Mouse (Mus musculus): ENCODE data around the gene Olfr551. TPM values are rescaled to one million over a fixed set of nuclear protein-coding genes. Genes with fewer than 3 reads are reported as not detected.
"Not testable (repeated sequence)": the region's sequence is repeated elsewhere in the genome, so short reads cannot be mapped to it uniquely, and the experiment has no call there.

Olfr551 gene
- total RNA-seq (2021) = not detected in 2 replicates
- long read RNA-seq = 0 reads

DNA sequence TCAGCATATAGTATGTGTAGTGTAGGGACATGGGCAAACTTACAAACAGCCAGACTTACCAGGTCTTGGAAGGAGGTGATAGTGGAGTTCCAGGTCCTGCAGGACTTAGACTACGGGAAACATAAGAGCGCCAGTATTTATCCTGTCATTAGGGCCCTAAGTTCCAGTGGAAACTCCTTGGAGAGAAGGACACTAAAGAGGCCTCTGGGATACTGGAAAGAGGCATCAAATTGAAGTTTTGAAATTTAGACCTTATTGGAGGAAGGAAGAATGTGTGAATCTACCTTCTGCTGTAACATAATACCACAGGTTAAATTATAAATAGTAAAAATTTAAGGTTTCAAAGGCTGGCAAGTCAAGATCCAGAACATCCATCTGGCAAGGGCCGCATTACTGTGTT, at the start of gene Olfr551:
TSS of gene Olfr551 (minus strand) at position 101 of the 400 bp plus-strand sequence.
- DNase-seq = no peak

DNA sequence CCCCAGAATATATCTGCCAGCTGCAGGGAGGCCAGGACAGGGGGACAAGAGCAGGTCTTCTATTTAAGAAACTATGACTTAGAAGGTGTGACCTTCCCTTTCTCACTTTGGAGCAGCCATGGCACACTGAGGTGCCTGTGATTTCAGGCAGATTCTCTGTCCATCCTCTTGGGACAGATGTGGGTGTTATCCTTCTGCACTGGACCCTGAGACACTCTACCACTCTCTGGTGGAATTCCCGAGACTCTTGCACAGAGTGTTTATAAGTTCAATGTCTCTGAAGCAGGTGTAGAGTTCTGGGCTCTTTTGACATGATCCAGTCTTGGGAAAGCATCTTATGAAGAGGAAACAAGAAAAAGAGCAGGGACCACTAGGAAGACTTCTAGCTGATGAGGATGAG, 46.4 kb upstream of the Olfr551 start, which contains the start of gene Olfr554:
TSS of gene Olfr554 (plus strand) at position 301 of the 400 bp plus-strand sequence.
- DNase-seq = no peak

DNA sequence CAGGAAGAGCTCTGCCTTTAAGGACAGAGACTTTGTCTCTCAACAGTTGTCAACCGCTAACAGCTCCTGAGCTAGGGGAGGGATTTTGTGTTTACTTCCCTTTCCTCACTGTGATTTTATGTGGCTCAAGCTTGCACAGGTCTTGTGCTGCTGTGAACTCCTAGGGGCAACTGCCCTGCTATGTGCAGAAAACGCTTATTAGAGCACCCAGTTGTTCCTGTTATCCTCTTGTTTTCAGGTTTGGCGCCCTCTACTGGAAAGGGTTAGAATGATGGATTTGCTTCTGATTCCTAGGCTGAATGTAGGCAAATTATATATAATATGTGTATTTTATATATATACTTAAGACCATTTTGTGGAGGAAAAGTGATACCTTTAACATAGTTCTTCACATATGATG, 45.0 kb upstream of the Olfr551 start:
- peak; percentile 5 for DNase-seq

DNA sequence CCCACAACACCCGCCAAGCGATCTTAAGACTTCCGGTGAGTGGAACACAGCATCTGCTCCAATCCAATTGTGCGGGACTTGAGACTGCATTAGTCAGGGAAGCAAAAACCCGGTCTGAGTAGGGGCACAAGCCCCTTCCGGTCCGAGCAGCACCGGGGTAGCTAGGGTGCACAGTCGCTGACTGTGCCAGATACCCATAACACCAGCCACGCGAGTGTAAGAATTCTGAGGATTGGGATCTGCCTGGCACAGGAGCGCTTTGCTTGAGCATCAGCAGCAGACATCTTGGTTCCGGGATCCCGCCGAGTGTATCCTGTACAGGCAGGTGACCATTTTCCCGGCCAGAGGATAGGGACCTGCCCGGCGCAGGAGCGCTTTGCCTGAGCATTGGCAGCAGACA, 28.7 kb upstream of the Olfr551 start:
- DNase-seq = not testable (repeated sequence)

DNA sequence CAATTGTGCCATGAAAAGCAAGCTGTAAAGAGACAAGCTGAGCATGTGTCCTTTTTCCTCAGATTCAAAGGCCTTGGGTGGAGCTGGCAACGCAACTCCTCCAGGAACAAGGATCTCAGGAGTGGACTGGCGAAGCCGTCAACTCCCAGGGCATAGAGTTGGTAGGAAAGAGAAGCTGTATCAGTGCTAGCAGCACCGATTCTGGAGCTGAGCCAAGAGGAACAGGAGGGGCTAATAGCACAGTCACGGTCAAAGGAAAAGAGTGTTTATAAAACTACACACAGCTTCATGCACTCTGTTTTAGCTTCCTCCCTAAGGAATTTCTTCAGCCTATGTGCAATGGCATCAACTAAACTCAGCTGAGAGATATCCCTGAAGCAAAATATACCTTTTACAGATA, 27.9 kb upstream of the Olfr551 start:
- DNase-seq = no peak

DNA sequence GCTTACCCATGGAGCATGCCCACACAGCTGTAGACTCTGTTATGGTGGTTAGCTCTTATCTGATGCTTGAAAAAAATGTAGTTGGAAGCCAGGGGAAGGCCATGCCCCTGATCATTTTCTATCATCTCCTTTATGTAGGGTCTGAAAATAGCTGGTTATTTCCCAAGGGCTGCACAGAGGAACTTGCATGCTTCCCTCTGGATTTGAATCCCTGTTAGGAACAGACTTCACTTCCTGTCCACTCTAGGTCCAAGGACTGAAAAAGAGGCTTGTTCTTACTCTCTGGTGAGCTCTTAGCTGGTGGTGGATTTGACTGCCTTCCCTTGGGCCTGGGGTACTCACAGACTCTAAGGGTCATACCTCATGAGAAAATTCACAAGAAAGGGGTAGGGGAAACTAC, 26.4 kb upstream of the Olfr551 start, which contains the start of gene Olfr553:
TSS of gene Olfr553 (minus strand) at position 101 of the 400 bp plus-strand sequence.
- DNase-seq = no peak

DNA sequence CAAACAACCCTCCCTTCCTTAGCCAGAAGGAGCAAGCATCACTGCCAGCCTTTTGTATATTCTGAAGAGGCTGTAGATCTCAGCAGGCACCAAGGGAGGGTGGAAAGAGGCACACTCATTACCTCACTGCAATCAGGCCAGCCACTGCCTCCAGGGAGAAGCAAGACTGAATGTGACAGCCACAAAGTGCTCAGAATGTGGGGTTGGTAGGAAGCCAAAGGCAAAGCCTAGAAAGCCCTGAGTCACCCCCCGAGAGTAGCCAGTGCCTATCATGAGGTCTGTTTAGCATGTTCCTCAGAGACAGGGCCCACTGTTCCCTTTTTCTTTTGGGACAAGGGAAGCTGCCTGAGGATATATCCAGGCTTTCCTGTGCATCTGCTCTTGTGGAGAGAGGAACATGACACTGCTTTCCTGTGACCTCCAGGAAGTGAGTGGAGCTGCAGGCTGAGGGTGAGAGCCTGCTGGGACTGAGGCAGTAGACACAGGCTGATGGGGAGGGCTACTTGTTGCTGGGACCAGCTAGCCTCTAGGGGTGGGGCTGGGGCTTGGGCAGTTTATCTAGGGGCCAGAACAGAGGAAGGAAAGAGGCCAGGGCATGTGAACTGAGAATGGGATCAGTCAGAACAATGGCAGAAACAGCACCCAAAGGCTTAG, 5.8 kb upstream of the Olfr551 start, which contains the start of gene Olfr552:
TSS of gene Olfr552 (plus strand) at position 393 of the 654 bp plus-strand sequence.
- no peak for DNase-seq

DNA sequence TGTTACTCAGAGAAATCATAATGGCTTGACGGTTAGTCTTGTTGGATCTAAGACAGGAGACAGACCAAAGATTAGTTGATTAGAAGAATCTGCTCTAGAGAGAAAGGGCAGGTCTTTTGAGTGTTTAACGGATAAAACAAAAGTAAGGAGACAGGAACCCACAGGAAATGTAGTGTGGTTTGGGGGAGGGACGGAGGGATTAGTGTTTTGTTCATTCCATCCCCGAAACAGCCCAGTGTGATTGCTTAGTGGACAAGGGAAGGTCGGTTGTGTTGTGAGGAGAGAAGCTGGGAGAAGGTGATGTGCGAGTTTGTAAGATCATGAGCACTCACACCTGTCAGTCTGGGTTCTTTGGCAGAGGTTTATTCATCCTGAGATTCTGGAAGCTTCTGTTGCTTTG, 15.7 kb downstream of the Olfr551 start:
- DNase-seq = no peak

DNA sequence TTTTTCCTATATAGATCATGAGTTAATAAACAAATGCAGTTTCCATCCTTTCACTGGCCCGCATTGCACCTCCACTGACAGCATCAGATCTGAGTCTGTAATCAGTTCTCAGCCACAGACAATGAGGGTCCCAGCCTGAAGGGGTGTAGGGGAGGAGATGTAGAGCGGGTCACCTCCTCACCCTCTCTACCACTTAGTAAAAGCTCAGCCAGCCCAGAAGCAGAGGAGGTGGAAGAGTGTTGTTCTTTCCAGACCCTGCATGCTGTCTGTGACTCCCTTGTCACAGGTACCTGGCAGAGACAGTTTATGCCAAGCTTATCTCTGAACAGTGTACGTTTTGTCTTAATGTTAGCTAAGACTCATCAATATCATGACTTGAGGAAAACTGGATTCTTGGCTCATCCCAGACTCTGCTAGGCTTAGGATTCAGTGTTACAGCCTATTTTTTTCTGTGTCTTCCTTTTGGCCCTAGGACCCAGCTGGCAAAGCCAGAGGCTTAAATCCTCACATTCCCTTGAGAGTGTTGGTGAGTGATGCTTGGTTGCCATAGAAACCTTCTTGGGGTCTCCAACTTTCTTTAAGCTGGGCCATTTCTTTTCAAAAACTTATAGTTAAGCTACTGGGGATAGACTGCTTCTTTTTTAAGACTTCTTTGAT, 18.4 kb downstream of the Olfr551 start:
- DNase-seq = no peak

DNA sequence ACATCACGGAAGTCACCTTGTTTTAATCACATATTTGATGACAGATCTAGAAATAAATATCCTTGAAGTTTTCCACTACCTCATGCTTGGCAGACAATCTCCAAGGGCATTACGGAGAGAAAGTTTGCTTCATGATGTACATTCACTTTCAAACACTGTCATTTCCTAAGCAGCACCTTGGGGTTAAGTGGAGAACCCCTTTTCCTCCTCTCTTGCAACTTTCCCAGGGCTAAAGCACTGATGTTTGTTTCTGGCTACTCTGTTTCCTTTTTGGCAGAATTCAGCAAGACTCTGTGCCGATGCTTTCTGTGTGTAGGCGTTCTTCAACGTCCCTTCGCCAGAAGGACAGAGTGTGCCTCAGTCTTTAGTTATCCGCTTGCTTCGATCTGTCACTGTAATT, 20.5 kb downstream of the Olfr551 start, which contains the start of gene Olfr550:
TSS of gene Olfr550 (plus strand) at position 301 of the 400 bp plus-strand sequence.
- no peak for DNase-seq

DNA sequence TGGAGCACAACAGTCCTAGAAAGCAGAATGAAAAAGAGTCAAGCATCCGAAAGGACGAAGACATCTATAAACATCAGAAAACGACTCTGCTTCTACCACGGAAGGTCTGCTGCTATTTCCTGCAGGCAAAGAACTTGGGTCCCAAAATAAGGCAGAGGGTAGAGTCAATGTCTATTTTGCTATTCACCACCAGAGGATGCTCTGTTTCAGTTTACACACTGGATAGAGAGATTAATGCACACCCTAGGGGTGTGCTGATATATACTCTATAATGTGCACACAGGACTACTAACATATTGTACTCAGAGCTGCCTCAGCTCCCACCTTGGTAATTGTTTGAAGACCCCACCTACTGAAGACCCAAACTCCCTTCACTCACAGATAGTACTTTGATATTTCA, 25.5 kb downstream of the Olfr551 start:
- no peak for DNase-seq

DNA sequence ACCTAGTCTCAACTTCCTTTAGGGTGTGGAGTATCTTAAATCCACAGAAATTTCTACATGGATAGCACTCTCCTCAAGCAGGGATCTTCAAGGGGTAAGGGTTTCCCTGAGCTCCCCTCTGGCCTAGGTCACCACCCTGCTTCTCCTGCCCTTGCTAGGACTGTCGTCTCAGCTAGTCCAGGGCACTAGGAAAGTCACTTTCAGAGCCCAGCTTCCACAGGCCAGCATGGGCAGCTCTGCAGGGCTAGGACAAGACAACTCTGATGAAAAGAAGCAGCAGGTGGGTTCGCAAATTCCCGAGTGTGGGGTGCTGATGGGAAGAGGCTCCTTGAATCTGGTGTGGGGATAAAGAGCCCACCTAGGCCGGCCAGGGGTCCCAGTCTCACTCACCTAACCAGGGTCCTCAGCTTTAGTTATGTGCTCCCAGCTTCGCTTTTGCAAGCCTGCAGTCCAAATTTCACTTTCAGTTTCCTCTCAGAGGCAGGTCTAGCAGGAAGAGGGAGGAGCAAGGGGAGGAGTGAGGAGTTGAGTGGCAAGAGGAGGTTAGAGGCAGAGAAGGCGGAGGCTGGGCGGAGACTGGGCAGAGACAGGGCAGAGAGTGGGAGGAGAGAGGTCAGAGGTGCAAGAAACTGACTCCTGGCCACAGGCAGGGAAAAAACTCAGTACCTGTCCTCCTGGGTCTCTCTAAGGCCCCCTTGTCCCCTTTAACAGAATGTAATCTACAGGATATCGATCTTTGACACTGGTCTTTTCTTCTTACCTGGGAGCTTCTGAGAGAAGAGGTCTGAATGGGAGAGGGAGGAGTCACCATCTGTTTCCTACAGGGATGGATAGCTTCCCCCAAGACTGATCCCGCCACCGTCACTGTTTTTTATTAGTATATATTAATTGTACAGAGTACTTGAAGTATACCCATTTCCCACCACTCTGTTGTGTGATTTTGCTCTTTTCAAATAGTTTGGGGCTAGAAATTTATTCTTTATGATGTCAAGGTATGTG, 26.4 kb downstream of the Olfr551 start, which contains the start of gene Trim21:
TSS of gene Trim21 (minus strand) at position 488 of the 999 bp plus-strand sequence.
- peak; percentile 85 for DNase-seq

DNA sequence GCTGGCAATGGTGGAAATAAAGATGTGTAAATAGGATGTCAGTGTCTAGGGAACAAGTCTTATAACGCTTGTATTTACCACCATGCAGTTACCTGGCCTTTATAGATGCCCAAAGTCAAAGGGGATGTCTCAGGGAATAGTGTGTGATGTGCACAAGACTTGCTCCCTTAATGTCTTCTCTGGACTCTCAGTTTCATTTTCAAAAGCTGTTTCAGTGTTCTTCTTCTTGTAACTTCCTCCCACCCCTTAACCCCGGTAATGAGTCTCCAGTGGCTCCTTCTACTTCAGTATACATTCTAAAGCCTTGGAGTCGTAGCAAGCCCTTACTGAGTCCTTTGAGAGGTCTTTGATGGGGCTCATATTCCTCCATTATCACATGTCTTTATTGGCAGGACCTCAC, 38.4 kb downstream of the Olfr551 start:
- DNase-seq = no peak

DNA sequence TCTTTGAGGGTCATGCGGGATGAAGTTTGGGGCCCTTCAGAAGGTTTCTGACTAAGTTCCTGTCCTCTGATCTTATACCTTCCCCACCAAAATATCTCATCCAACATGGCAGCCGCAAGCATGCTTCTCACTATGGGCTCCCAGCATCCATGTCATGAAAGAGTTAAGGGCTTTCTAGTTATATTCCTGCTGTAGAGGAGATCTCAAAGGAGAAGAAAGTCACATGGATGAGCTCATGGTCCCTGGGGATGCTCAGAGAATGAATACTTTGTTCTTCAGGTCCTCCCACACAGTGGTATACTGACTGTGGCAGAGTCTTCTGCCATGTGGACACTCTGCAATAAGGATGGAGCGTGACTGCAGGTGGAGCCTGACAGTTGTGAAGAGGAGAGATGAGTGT, 42.1 kb downstream of the Olfr551 start, which contains the start of gene Olfr549:
TSS of gene Olfr549 (plus strand) at position 301 of the 400 bp plus-strand sequence.
- DNase-seq = no peak

DNA sequence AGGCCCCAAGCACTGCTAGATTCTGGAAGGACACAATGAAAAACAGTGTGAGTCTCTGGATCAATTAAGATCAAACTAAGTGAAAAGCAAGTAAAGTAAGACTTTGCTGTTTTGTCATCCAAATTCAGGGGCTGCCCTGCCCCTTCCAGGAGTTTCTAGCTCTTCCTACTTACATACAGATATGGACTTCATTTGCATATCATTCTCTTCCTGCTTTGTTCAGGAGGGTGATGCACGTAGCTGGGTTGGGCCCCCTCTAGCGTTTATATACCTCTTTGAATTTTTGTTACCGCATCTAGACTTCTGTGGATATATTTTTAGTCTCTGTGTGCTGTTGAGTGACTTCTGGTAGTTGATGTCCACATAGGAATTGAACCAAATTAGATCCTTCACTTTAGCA, 50.4 kb downstream of the Olfr551 start:
- DNase-seq = no peak

DNA sequence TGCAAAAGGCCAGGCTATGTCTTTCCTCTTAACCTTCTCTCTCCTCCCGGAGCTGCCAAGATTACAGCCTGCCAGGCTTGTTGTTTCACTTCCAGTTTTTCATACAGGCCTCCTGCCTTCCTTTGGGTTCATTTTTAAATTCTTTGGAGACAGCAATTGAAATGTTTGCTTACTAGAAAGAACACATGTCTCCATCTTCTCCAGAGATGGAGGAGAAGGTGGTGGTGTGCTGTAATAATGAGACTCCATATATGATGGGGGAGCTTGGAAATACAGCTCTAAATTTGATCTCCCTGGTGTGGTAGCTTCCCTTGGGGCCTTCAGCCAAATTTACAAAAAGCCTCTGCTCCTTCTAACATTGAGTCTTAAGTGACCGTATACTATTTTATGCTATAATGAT, 51.1 kb downstream of the Olfr551 start, which contains the start of gene Olfr548-ps1:
TSS of gene Olfr548-ps1 (plus strand) at position 301 of the 400 bp plus-strand sequence.
- no peak for DNase-seq

DNA sequence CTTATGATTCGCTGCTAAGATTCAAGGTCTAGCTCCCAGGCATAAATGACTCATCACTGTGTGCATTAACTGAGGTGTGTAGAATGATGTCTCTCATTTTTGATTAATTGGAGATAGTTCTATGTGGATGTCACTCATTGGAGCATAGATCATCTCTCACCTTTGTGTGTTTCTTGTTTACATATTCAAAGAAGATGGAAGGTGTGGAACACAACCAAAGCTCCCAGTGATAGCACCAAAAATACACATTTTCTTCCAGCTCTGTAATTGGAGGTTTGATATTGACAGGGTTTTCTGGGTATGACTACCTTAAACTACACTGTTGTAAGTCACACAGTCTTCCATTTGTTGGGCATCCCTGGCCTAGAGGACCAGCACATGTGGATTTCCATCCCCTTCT, 57.2 kb downstream of the Olfr551 start, which contains the start of gene Olfr547:
TSS of gene Olfr547 (plus strand) at position 301 of the 400 bp plus-strand sequence.
- no peak for DNase-seq
